Mouse (Mus musculus) ES-Bruce4 (cell line): ENCODE results near the gene Rab1b. TPM values are rescaled to one million over a fixed set of nuclear protein-coding genes. Genes with fewer than 3 reads are reported as not detected.
A peak's percentile ranks its signal among the peaks of the same experiment; 100 is the strongest.

ENCODE experiments used
- H3K27ac ChIP-seq: 2 replicates; pipeline ENCODE4 v1.5.1; 2012; ENCODE audit warnings: low read length, inconsistent platforms; ENCODE audit not compliant: insufficient read depth
- H3K27me3 ChIP-seq: 2 replicates; pipeline ENCODE4 v1.6.1; 2012; ENCODE audit warnings: mild to moderate bottlenecking, low read length, inconsistent platforms; ENCODE audit not compliant: control insufficient read depth, poor library complexity, insufficient read depth, severe bottlenecking
- H3K36me3 ChIP-seq: 2 replicates; pipeline ENCODE4 v1.6.1; 2012; ENCODE audit warnings: inconsistent platforms, mild to moderate bottlenecking, low read length, moderate library complexity; ENCODE audit not compliant: control insufficient read depth, poor library complexity, insufficient read depth, severe bottlenecking
- H3K4me1 ChIP-seq: one replicate; pipeline ENCODE4 v1.8.1; 2011; ENCODE audit warnings: low read length; ENCODE audit not compliant: control insufficient read depth, insufficient read depth
- H3K4me3 ChIP-seq: 2 replicates; pipeline ENCODE4 v1.5.1; 2011; ENCODE audit warnings: low read depth, mild to moderate bottlenecking, low read length
- H3K9ac ChIP-seq: 2 replicates; pipeline ENCODE4 v1.6.1; 2012; ENCODE audit warnings: low read depth, mild to moderate bottlenecking, inconsistent platforms; ENCODE audit not compliant: poor library complexity, severe bottlenecking
- H3K9me3 ChIP-seq: replicated peaks from 2 replicates; pipeline ENCODE4 v1.6.1; 2012; ENCODE audit warnings: mild to moderate bottlenecking, low read length, inconsistent platforms; ENCODE audit not compliant: control insufficient read depth, poor library complexity, insufficient read depth, severe bottlenecking
- CTCF ChIP-seq: IDR thresholded peaks from one replicate; pipeline ENCODE4 v1.8.1; 2011; ENCODE audit warnings: low read depth, low read length
- EP300 ChIP-seq: IDR thresholded peaks from 2 replicates; pipeline ENCODE4 v1.6.1; 2011; ENCODE audit warnings: low read depth, low read length; ENCODE audit not compliant: insufficient read depth
- POLR2A ChIP-seq: IDR thresholded peaks from one replicate; pipeline ENCODE4 v1.8.1; 2011; ENCODE audit warnings: low read length; ENCODE audit not compliant: insufficient read depth
- polyA plus RNA-seq: library from polyadenylated mRNA; stranded (reverse); fragments of >200 nt; gene quantifications from 2 replicates; pipeline ENCODE4 v1.2.4, GENCODE M21; 2011; ENCODE audit warnings: low read depth; ENCODE audit not compliant: missing spikeins, insufficient read depth, insufficient read length

Rab1b gene
- polyA plus RNA-seq, 1 experiment: 70.5 TPM

GRCm38 (mm10) chr19:5056251-5056650 is 50.6 kb downstream of the Rab1b start:
- no peak for TF ChIP-seq POLR2A
- peak; percentile 67 for TF ChIP-seq CTCF
- H3K9ac ChIP-seq: no peak overlapping the region
- H3K4me1 ChIP-seq: peaks cover 22% of the 10 kb centered on the region
- H3K27ac ChIP-seq: no peak overlapping the region
- no peak overlapping the region for H3K4me3 ChIP-seq
- no peaks in the 10 kb centered on the region for H3K36me3 ChIP-seq
- H3K9me3 ChIP-seq: no peaks in the 10 kb centered on the region
- H3K27me3 ChIP-seq: no peaks in the 10 kb centered on the region

- Histone ChIP-seq H3K9me3 (no peaks in the 10 kb centered on the region), H3K27ac (no peak overlapping the region), H3K9ac (no peak overlapping the region), H3K27me3 (no peaks in the 10 kb centered on the region), H3K4me1 (peaks cover 11% of the 10 kb centered on the region), H3K4me3 (no peak overlapping the region), H3K36me3 (no peaks in the 10 kb centered on the region)
- TF ChIP-seq CTCF (peak; percentile 89), POLR2A (no peak), EP300 (no peak)
These were observed 53.0 kb downstream of the Rab1b start for GRCm38 (mm10) chr19:5053909-5054308.

GRCm38 (mm10) chr19:5052853-5053252 is 54.0 kb downstream of the Rab1b start:
- Histone ChIP-seq H3K4me3 (peak overlapping the region; percentile 14), H3K4me1 (peaks cover 10% of the 10 kb centered on the region)

GRCm38 (mm10) chr19:5052166-5052822 is 54.6 kb downstream of the Rab1b start:
- no peak overlapping the region for H3K27ac ChIP-seq
- no peak overlapping the region for H3K9ac ChIP-seq
- H3K9me3 ChIP-seq: no peaks in the 10 kb centered on the region
- peak overlapping the region; percentile 14 for H3K4me3 ChIP-seq
- H3K36me3 ChIP-seq: no peaks in the 10 kb centered on the region
- no peaks in the 10 kb centered on the region for H3K27me3 ChIP-seq
- TF ChIP-seq EP300: no peak
- TF ChIP-seq POLR2A: no peak
- TF ChIP-seq CTCF: no peak
- H3K4me1 ChIP-seq: peaks cover 7% of the 10 kb centered on the region

More at GRCm38 (mm10) chr19:5052853-5053252, 54.0 kb downstream of the Rab1b start:
- Histone ChIP-seq H3K9me3 (no peaks in the 10 kb centered on the region), H3K9ac (no peak overlapping the region), H3K27me3 (no peaks in the 10 kb centered on the region), H3K27ac (no peak overlapping the region), H3K36me3 (no peaks in the 10 kb centered on the region)
- TF ChIP-seq CTCF: no peak
- TF ChIP-seq POLR2A: no peak
- no peak for TF ChIP-seq EP300

GRCm38 (mm10) chr19:5051515-5051914 is 55.4 kb downstream of the Rab1b start:
- TF ChIP-seq CTCF: no peak
- no peak for TF ChIP-seq POLR2A
- TF ChIP-seq EP300: no peak
- Histone ChIP-seq H3K9me3 (no peaks in the 10 kb centered on the region), H3K27ac (no peak overlapping the region), H3K4me3 (peak overlapping the region; percentile 53), H3K27me3 (no peaks in the 10 kb centered on the region), H3K4me1 (peaks cover 7% of the 10 kb centered on the region), H3K9ac (peak overlapping the region; percentile 36), H3K36me3 (no peaks in the 10 kb centered on the region)

- peaks cover 7% of the 10 kb centered on the region for H3K4me1 ChIP-seq
- peak overlapping the region; percentile 53 for H3K4me3 ChIP-seq
- H3K36me3 ChIP-seq: no peaks in the 10 kb centered on the region
- H3K27ac ChIP-seq: no peak overlapping the region
- peak overlapping the region; percentile 36 for H3K9ac ChIP-seq
- no peaks in the 10 kb centered on the region for H3K9me3 ChIP-seq
- TF ChIP-seq CTCF (no peak), POLR2A (no peak), EP300 (no peak)
- no peaks in the 10 kb centered on the region for H3K27me3 ChIP-seq
These were observed 55.8 kb downstream of the Rab1b start for GRCm38 (mm10) chr19:5051031-5051430.
